8 mouse cellular contexts compared by ENCODE assay signal in the genomic region with DNA sequence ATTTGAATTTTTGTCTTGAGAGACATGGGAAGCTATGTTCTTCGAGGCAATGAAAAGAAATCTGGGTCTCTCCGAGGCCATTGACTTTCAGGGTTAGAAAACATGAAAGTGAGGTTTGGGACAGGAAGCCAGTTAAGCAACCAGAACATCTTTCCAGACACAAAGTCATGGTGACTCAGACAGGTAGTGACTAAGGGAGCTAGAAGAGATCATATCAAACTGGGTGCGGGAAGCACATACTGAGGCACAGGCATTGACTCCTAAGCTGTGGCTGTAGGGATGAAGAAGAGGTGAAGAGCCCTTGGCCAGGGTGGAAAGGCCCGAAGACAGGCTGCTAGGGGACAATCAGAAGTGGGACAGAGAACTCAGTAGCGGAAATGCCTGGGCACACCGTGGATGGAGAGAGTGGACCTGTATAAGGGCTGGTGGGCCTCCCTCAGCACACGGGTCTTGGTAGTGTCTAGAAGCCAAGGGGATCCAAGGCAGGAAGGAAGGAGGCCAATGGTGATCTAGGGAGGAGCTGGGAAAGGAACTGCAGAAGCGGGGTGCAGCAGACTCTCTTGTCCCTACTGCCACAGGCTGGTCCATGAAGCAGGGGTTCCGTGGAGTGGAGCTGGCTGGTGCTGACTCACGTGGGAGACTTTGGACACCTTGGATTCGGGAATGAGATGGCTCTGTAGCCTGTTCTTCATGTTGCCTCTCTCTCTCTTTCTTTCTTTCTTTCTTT. TPM values are rescaled to one million over a fixed set of nuclear protein-coding genes. Genes with fewer than 3 reads are reported as not detected.
DNase-seq lines count a peak whose midpoint lies in the region; ATAC-seq and TF ChIP-seq lines count a peak whose summit lies in the region.

No protein-coding gene starts in this region.

- H3K9ac ChIP-seq in hindbrain, postnatal 0 days (replicated peaks; ENCODE audit: low read length): peak overlapping the region; percentile 97; the same call in 1 of the 2 replicates
- no peak overlapping the region; the same call in 1 of the 2 replicates for H3K9ac ChIP-seq in midbrain, embryonic 16.5 days (ENCODE audit: low read depth, low read length)

- peak; percentile 37 for ATAC-seq in activated CD4-positive, CD25-positive, alpha-beta regulatory T cell, adult 4 months
- no peak for ATAC-seq in hindbrain, postnatal 0 days
- no peak for ATAC-seq in midbrain, embryonic 16.5 days

- 86% methylated on average over 11 of the region's 11 CpGs for WGBS in hindbrain, postnatal 0 days
- WGBS in midbrain, embryonic 16.5 days: 89% methylated on average over 11 of the region's 11 CpGs

- peak overlapping the region; percentile 96 for H3K27ac ChIP-seq in hindbrain, postnatal 0 days
- peak overlapping the region; percentile 95 for H3K27ac ChIP-seq in midbrain, embryonic 16.5 days (ENCODE audit: low read length)

- H3K4me3 ChIP-seq in hindbrain, postnatal 0 days (ENCODE audit: low read length): peak overlapping the region; percentile 98; the same call in 1 of the 2 replicates
- peak overlapping the region; percentile 88; the same call in 1 of the 2 replicates for H3K4me3 ChIP-seq in midbrain, embryonic 16.5 days (ENCODE audit: low read depth, low read length)

- peak; percentile 10 for DNase-seq in layer of hippocampus, adult 9-11 months
- DNase-seq in layer of hippocampus, postnatal 36 days: no peak
- no peak for DNase-seq in hindbrain, postnatal 0 days (ENCODE audit: low spot score)
- no peak for DNase-seq in embryo, embryonic 10.5 days (ENCODE audit: low spot score)
- no peak for DNase-seq in layer of hippocampus, adult 9-10 months (ENCODE audit: low spot score)
- no peak for DNase-seq in cerebellum, postnatal 25 days

- no peaks in the 10 kb centered on the region for H3K36me3 ChIP-seq in hindbrain, postnatal 0 days (ENCODE audit: insufficient read depth, low read length)
- peaks cover 8% of the 10 kb centered on the region for H3K36me3 ChIP-seq in midbrain, embryonic 16.5 days (ENCODE audit: control insufficient read depth, insufficient read depth, low read length)

- H3K9me3 ChIP-seq in hindbrain, postnatal 0 days (ENCODE audit: low read length): no peaks in the 10 kb centered on the region
- H3K9me3 ChIP-seq in midbrain, embryonic 16.5 days (replicated peaks; ENCODE audit: control insufficient read depth, low read length, poor library complexity, severe bottlenecking): no peaks in the 10 kb centered on the region

- H3K4me2 ChIP-seq in hindbrain, postnatal 0 days (ENCODE audit: low read depth, low read length): peak overlapping the region; percentile 89
- H3K4me2 ChIP-seq in midbrain, embryonic 16.5 days (ENCODE audit: low read length): peak overlapping the region; percentile 79

- H3K27me3 ChIP-seq in hindbrain, postnatal 0 days (ENCODE audit: insufficient read depth, low read length): no peaks in the 10 kb centered on the region
- no peaks in the 10 kb centered on the region for H3K27me3 ChIP-seq in midbrain, embryonic 16.5 days (ENCODE audit: control insufficient read depth, insufficient read depth, low read depth, low read length)

- H3K4me1 ChIP-seq in hindbrain, postnatal 0 days (ENCODE audit: insufficient read depth, low read length): peaks cover 12% of the 10 kb centered on the region
- peaks cover 34% of the 10 kb centered on the region for H3K4me1 ChIP-seq in midbrain, embryonic 16.5 days (ENCODE audit: control insufficient read depth, insufficient read depth, low read length)

- no peak for TF ChIP-seq CTCF in hindbrain, postnatal 0 days (IDR thresholded peaks at IDR 0.05; ENCODE audit: low read depth)

RNA-seq across cellular contexts. Expression of gene Blcap, which starts 3.7 kb away (rescaled TPM):
- total RNA-seq in layer of hippocampus, postnatal 36 days (2021): 100 to 1,000 TPM; 117 to 137 TPM
- 10 to 100 TPM; 12.9 to 17.7 TPM for polyA plus RNA-seq in activated CD4-positive, CD25-positive, alpha-beta regulatory T cell, adult 4 months (2017; shearing (Covaris generic))
- 207 and 253 TPM in 2 replicates for total RNA-seq in hindbrain, postnatal 0 days (2014; rRNA removed)
- polyA plus RNA-seq in hindbrain, postnatal 0 days (2015; fragmentation: Nextera tagmentation; extraction: Ambion mirVana): 263 and 284 TPM in 2 replicates
- polyA plus RNA-seq in midbrain, embryonic 16.5 days (2015; fragmentation: Nextera tagmentation; extraction: Ambion mirVana): 357 and 363 TPM in 2 replicates

RNA-seq across cellular contexts. Expression of gene Nnat, which starts 7.5 kb away (rescaled TPM):
- 100 to 1,000 TPM; 539 to 601 TPM for total RNA-seq in layer of hippocampus, postnatal 36 days (2021)
- polyA plus RNA-seq in activated CD4-positive, CD25-positive, alpha-beta regulatory T cell, adult 4 months (2017; shearing (Covaris generic)): under 1 TPM in 1 of 2 experiments, not detected in 1; 0.56 TPM
- 8,203 and 10,251 TPM in 2 replicates for total RNA-seq in hindbrain, postnatal 0 days (2014; rRNA removed)
- polyA plus RNA-seq in hindbrain, postnatal 0 days (2015; fragmentation: Nextera tagmentation; extraction: Ambion mirVana): 5,188 and 5,840 TPM in 2 replicates
- 9,243 and 10,143 TPM in 2 replicates for polyA plus RNA-seq in midbrain, embryonic 16.5 days (2015; fragmentation: Nextera tagmentation; extraction: Ambion mirVana)

Comparison
In these comparisons a context has a peak if more than half of its experiments do, and no peak if none do; other contexts are left out.
1. RNA of gene Blcap, which starts 3.7 kb away (polyA plus RNA-seq): 357 to 363 TPM in midbrain, embryonic 16.5 days and 263 to 284 TPM in hindbrain, postnatal 0 days; 12.9 to 17.7 TPM in activated CD4-positive, CD25-positive, alpha-beta regulatory T cell, adult 4 months; every median in the first group is over 10 times any median in the second.
2. RNA of gene Nnat, which starts 7.5 kb away (polyA plus RNA-seq): 9,243 to 10,143 TPM in midbrain, embryonic 16.5 days and 5,188 to 5,840 TPM in hindbrain, postnatal 0 days; 0.56 TPM in activated CD4-positive, CD25-positive, alpha-beta regulatory T cell, adult 4 months; every median in the first group is over 1,000 times any median in the second.